Comparison of ENCODE assay signal across 23 mouse cellular contexts in the genomic region with DNA sequence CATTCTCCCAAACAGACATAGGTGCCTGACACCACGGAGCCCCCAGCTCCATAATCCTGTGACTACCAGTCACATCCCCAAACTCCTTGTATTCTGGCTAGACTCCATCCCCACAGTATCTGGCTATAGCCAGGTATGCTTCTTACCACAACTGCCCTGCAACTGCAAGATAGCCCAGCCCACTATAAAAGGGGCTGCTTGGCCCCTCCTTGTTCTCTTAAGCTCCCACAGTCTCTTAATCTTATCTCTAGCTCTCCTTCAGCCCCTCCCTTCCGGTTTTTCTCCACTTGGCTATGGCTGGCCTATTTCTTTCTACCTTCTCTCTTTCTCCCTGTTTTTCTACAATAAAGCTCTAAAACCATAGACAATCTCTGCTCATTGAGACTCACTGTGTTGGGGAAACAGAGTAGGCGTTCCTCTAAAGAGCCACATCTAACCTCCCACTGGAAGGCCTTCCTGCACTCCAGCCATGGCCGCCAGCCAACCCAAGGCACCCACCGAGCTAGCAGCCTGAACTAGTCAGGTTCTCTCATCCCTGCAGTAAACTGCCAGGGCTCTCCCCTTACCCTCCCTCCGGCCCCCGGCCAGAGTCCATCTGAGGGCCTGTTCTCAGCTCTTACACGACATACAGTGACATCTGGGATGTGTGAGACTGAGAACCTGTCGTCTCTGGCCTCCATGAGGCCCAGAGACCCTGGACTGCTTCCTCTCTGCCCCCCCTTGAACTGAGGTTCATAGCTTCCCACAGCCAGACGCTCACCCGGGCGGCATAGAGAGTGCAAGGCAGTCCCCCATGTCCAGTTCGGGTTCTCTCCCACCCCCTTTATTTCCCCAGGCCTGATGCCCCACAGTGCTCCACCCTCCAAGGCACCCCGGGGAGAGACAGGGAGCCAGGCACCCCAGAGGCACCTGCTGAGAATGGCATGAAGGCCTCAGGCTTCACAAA. TPM values are rescaled to one million over a fixed set of nuclear protein-coding genes. Genes with fewer than 3 reads are reported as not detected.
A peak's percentile ranks its signal among the peaks of the same experiment; 100 is the strongest.
DNase-seq lines count a peak whose midpoint lies in the region; ATAC-seq lines count a peak whose summit lies in the region.
"Had no signal": no experiment of that assay in that cellular context is flagged by ENCODE, and none has a peak within 500 bp of the region (broad histone marks: within the 10 kb centered on the region; RNA-seq: fewer than 3 reads in every experiment).

No protein-coding gene starts in this region.

- WGBS in liver, embryonic 12.5 days (ENCODE audit: insufficient replicate concordance) = 57% methylated on average over 14 of the region's 14 CpGs

- H3K4me1 ChIP-seq in liver, embryonic 12.5 days = peaks cover 17% of the 10 kb centered on the region
- H3K4me1 ChIP-seq: embryonic facial prominence, embryonic 12.5 days had no signal

- ATAC-seq in liver, embryonic 12.5 days = peak; percentile 67
- ATAC-seq: forebrain, embryonic 16.5 days had no signal

- no peaks in the 10 kb centered on the region for H3K9me3 ChIP-seq in liver, embryonic 12.5 days (replicated peaks)
- H3K9me3 ChIP-seq: embryonic facial prominence, embryonic 12.5 days; hindbrain, embryonic 10.5 days had no signal

- H3K27me3 ChIP-seq in liver, embryonic 12.5 days (replicated peaks) = no peaks in the 10 kb centered on the region
- H3K27me3 ChIP-seq: embryonic facial prominence, embryonic 12.5 days had no signal

- no peak overlapping the region for H3K4me2 ChIP-seq in liver, embryonic 12.5 days
- H3K4me2 ChIP-seq: embryonic facial prominence, embryonic 12.5 days had no signal

- peak; percentile 18 for DNase-seq in kidney, postnatal 10 days
- DNase-seq in kidney, adult 11 months = no peak
- peak; percentile 1 for DNase-seq in urinary bladder, postnatal 14 days (ENCODE audit: low spot score)
- no peak for DNase-seq in urinary bladder, postnatal 4 days (ENCODE audit: low spot score in 2 of 2)
- DNase-seq in layer of hippocampus, adult 18-20 months (ENCODE audit: low spot score in 2 of 2) = no peak
- no peak for DNase-seq in layer of hippocampus, adult 9-11 months
- no peak for DNase-seq in right cerebral cortex, postnatal 10 days (ENCODE audit: low spot score in 2 of 2)
- DNase-seq: B cell, adult 2 months; lung, adult 2 months; lung, postnatal 4 days had no signal

- H3K4me3 ChIP-seq in liver, embryonic 12.5 days = no peak overlapping the region
- H3K4me3 ChIP-seq: embryonic facial prominence, embryonic 12.5 days; hindbrain, embryonic 10.5 days had no signal

- no peak overlapping the region for H3K27ac ChIP-seq in liver, embryonic 12.5 days
- H3K27ac ChIP-seq: embryonic facial prominence, embryonic 12.5 days; hindbrain, embryonic 10.5 days had no signal

- H3K9ac ChIP-seq in liver, embryonic 12.5 days = no peak overlapping the region
- H3K9ac ChIP-seq: embryonic facial prominence, embryonic 12.5 days had no signal

- H3K36me3 ChIP-seq in liver, embryonic 12.5 days = no peaks in the 10 kb centered on the region
- H3K36me3 ChIP-seq: embryonic facial prominence, embryonic 12.5 days; hindbrain, embryonic 10.5 days had no signal

RNA-seq across cellular contexts. Expression of gene Cyp2d34, which starts 16.7 kb away (rescaled TPM):
- polyA plus RNA-seq in liver, embryonic 12.5 days (2016; fragmentation: Nextera tagmentation; extraction: Ambion mirVana) = not detected in 2 replicates
- total RNA-seq in layer of hippocampus, adult 18-20 months (2021) = not detected
- total RNA-seq: adrenal gland, postnatal 4 days; common myeloid progenitor, adult 5-6 weeks; layer of hippocampus, adult 8-10 months; left cerebral cortex, postnatal 10 days; midbrain, postnatal 0 days had no signal
- polyA plus RNA-seq: embryonic facial prominence, embryonic 12.5 days; forebrain, embryonic 16.5 days; gonadal fat pad, adult 2 months; heart, embryonic 16.5 days; hindbrain, embryonic 10.5 days; kidney, embryonic 16.5 days; lung, adult 2 months; midbrain, postnatal 0 days; stomach, embryonic 16.5 days had no signal

Comparison
In these comparisons a context has a peak if more than half of its experiments do, and no peak if none do; other contexts are left out.
1. DNase-seq: peak in kidney, postnatal 10 days (single experiment) and urinary bladder, postnatal 14 days (single experiment); none in kidney, adult 11 months (single experiment), urinary bladder, postnatal 4 days (0 of 2), layer of hippocampus, adult 18-20 months (0 of 2), layer of hippocampus, adult 9-11 months (single experiment) and right cerebral cortex, postnatal 10 days (0 of 2).